Mouse (Mus musculus) cortical plate, adult 2 months (tissue): ENCODE data around the gene Ep400.

Experiments
- CTCF ChIP-seq: fragments of 200-500 bp; IDR thresholded peaks from 2 replicates; pipeline ENCODE4 v1.5.1; 2011; ENCODE audit warnings: mild to moderate bottlenecking, control low read depth, low read length; ENCODE audit not compliant: insufficient read depth; ENCODE audit errors: extremely low read depth
- POLR2A ChIP-seq: fragments of 200-500 bp; IDR thresholded peaks from 2 replicates; pipeline ENCODE4 v1.6.1; 2011; ENCODE audit warnings: mild to moderate bottlenecking, low read length, control low read depth; ENCODE audit not compliant: insufficient read depth; ENCODE audit errors: extremely low read depth

DNA sequence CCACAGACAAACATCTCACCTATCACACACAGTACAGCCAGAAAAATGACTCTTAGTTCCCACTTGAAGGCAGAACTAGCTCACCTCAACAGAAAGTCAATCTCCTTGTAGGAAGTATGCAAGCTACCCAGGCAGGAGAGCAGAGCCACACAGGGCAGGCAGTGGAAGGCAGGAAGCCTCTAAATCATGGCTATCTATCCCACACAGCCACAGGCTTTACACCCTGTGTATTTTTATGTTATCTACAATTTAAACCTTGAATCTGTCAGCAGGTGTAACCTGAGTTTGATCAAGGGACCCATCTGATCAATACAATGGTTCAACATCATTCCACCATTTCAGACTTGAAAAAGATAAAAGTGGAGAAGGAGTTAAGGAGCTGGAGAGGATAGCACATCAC, 32.3 kb upstream of the Ep400 start:
- TF ChIP-seq CTCF (no peak), POLR2A (no peak)
